Mouse (Mus musculus) mammary gland, adult 2 months (tissue): ENCODE results near the gene Mrgprg. TPM values are rescaled to one million over a fixed set of nuclear protein-coding genes. Genes with fewer than 3 reads are reported as not detected.

Experiments used
- polyA plus RNA-seq: library from polyadenylated mRNA; depleted of rRNA; stranded (reverse); fragments of >200 nt; gene quantifications from 2 replicates; pipeline ENCODE4 v1.2.3, GENCODE M21; 2012; ENCODE audit warnings: low replicate concordance; rRNA removed

Mrgprg gene
- polyA plus RNA-seq, result 8.0 and 20.9 TPM in 2 replicates

GRCm38 (mm10) chr7:143766893-143767292 lies at the start of gene Mrgprg:
Mrgprg (minus strand) TSS chr7:143766993.

GRCm38 (mm10) chr7:143783996-143784829 lies 17.4 kb upstream of the Mrgprg start, which contains the start of gene Mrgpre:
Mrgpre (minus strand) TSS chr7:143784500.

GRCm38 (mm10) chr7:143756125-143757026 lies 10.4 kb downstream of the Mrgprg start, which contains the start of gene Osbpl5:
Osbpl5 (minus strand) TSS chr7:143756985.

Other genes starting within 250 kb of the Mrgprg start
- 53.5 and 86.4 TPM in 2 replicates for gene Nap1l4, start 217.9 kb downstream of the Mrgprg start, polyA plus RNA-seq
- gene Cars, start 166.9 kb downstream of the Mrgprg start, polyA plus RNA-seq, result 13.8 and 18.8 TPM in 2 replicates
- 1.9 and 3.2 TPM in 2 replicates for gene Tnfrsf26, start 138.3 kb downstream of the Mrgprg start, polyA plus RNA-seq
- gene Tnfrsf22, start 117.3 kb downstream of the Mrgprg start, polyA plus RNA-seq, result 7.2 and 11.7 TPM in 2 replicates
- 4.9 and 20.3 TPM in 2 replicates for gene Tnfrsf23, start 81.1 kb downstream of the Mrgprg start, polyA plus RNA-seq
- gene Osbpl5, start 10.0 kb downstream of the Mrgprg start, polyA plus RNA-seq, result 53.3 and 62.2 TPM in 2 replicates
- 3.9 and 6.4 TPM in 2 replicates for gene Mrgpre, start 17.5 kb upstream of the Mrgprg start, polyA plus RNA-seq
- gene Nadsyn1, start 55.9 kb upstream of the Mrgprg start, polyA plus RNA-seq, result 12.9 and 14.7 TPM in 2 replicates
- 93.1 and 118 TPM in 2 replicates for gene Dhcr7, start 56.2 kb upstream of the Mrgprg start, polyA plus RNA-seq
- gene Gm498, start 99.8 kb upstream of the Mrgprg start, polyA plus RNA-seq, result not detected in 2 replicates
- 0.59 and 0.98 TPM in 2 replicates for gene Shank2, start 234.9 kb upstream of the Mrgprg start, polyA plus RNA-seq